Mouse (Mus musculus): ENCODE data around the gene Cdc6. TPM values are rescaled to one million over a fixed set of nuclear protein-coding genes. Genes with fewer than 3 reads are reported as not detected.

Cdc6 gene
- polyA plus RNA-seq, 1 experiment: 24.1 TPM

DNA sequence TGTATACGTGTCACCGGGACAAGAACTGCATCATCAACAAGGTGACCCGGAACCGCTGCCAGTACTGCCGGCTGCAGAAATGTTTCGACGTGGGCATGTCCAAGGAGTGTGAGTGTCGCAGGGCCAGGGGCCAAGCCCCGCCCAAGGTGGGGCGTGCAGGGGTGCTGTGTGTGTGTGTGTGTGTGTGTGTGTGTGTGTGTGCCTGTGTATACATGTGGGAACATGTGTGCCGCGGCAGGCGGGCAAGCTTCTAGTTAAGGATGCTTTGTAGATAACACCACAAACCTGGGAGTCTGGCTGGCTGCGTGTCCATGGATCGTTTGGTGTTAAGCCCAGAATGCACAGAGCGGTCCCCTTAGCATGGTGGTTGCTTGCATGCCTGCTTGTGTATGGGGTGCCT is 60.5 kb downstream of the Cdc6 start:
- Histone ChIP-seq H3K79me3 (ENCODE audit: low read depth) (peaks cover 29% of the 10 kb centered on the region), H3K36me3 (ENCODE audit: control insufficient read depth, insufficient read depth) (peaks cover 69% of the 10 kb centered on the region), H3ac (ENCODE audit: control insufficient read depth, insufficient read length, low read depth) (no peak overlapping the region), H3K4me3 (ENCODE audit: insufficient read depth, poor library complexity, severe bottlenecking) (no peak overlapping the region), H3K79me2 (ENCODE audit: control insufficient read depth, insufficient read depth) (peaks cover 62% of the 10 kb centered on the region), H3K27me3 (ENCODE audit: control insufficient read depth, insufficient read depth, insufficient read length) (no peaks in the 10 kb centered on the region)
- no peak for TF ChIP-seq FOSL1 (IDR thresholded peaks at IDR 0.05; ENCODE audit: insufficient read depth, low read length, poor library complexity, severe bottlenecking)
- no peak for TF ChIP-seq MYOD1 (IDR thresholded peaks at IDR 0.05; ENCODE audit: control insufficient read depth, insufficient read length, low read depth)
- TF ChIP-seq CTCF (IDR thresholded peaks at IDR 0.05; ENCODE audit: control insufficient read depth, insufficient read depth, insufficient read length): no peak
- TF ChIP-seq USF1 (IDR thresholded peaks at IDR 0.05; ENCODE audit: low read depth): no peak
- no peak for TF ChIP-seq MAX (IDR thresholded peaks at IDR 0.05)
- TF ChIP-seq CEBPB (IDR thresholded peaks at IDR 0.05; ENCODE audit: low read depth): no peak
- no peak for TF ChIP-seq MYOG (IDR thresholded peaks at IDR 0.05; ENCODE audit: control insufficient read depth, extremely low read depth, insufficient read length)

GRCm38 (mm10) chr11:98968716-98969495 is 61.3 kb downstream of the Cdc6 start:
- H3K79me3 ChIP-seq (ENCODE audit: low read depth): peaks cover 28% of the 10 kb centered on the region
- TF ChIP-seq MAX (IDR thresholded peaks at IDR 0.05) (no peak), CEBPB (IDR thresholded peaks at IDR 0.05; ENCODE audit: low read depth) (no peak), USF1 (IDR thresholded peaks at IDR 0.05; ENCODE audit: low read depth) (no peak), CTCF (IDR thresholded peaks at IDR 0.05; ENCODE audit: control insufficient read depth, insufficient read depth, insufficient read length) (no peak), FOSL1 (IDR thresholded peaks at IDR 0.05; ENCODE audit: insufficient read depth, low read length, poor library complexity, severe bottlenecking) (no peak), MYOD1 (IDR thresholded peaks at IDR 0.05; ENCODE audit: control insufficient read depth, insufficient read length, low read depth) (no peak), MYOG (IDR thresholded peaks at IDR 0.05; ENCODE audit: control insufficient read depth, extremely low read depth, insufficient read length) (no peak)
- H3K36me3 ChIP-seq (ENCODE audit: control insufficient read depth, insufficient read depth): peaks cover 77% of the 10 kb centered on the region
- H3ac ChIP-seq (ENCODE audit: control insufficient read depth, insufficient read length, low read depth): no peak overlapping the region
- no peaks in the 10 kb centered on the region for H3K27me3 ChIP-seq (ENCODE audit: control insufficient read depth, insufficient read depth, insufficient read length)
- no peak overlapping the region for H3K4me3 ChIP-seq (ENCODE audit: insufficient read depth, poor library complexity, severe bottlenecking)
- H3K79me2 ChIP-seq (ENCODE audit: control insufficient read depth, insufficient read depth): peaks cover 54% of the 10 kb centered on the region

DNA sequence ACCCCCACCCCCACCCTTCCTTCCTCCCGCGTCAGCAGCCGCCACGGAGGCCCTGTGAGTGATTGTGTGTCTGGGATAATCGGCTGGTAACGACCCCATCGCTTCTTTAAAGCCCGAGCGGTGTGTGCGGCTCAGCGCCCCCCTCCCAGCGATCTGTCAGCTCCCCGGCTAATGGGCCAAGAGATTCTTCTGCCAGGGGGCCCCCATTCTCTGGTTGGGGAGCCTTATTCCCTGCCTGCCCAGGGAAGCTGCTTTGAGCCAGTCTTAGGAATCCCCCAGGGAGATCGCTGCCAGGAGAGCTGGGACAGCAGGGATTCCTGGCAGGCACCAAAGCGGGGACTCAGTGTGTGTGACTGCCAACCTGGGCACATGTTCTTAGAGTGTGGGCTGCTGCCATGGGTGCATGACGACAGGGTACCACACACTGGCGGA is 61.9 kb downstream of the Cdc6 start:
- H3K79me3 ChIP-seq (ENCODE audit: low read depth): peaks cover 22% of the 10 kb centered on the region
- peaks cover 48% of the 10 kb centered on the region for H3K79me2 ChIP-seq (ENCODE audit: control insufficient read depth, insufficient read depth)
- no peak overlapping the region for H3ac ChIP-seq (ENCODE audit: control insufficient read depth, insufficient read length, low read depth)
- H3K4me3 ChIP-seq (ENCODE audit: insufficient read depth, poor library complexity, severe bottlenecking): peak overlapping the region; percentile 6
- peaks cover 82% of the 10 kb centered on the region for H3K36me3 ChIP-seq (ENCODE audit: control insufficient read depth, insufficient read depth)
- TF ChIP-seq USF1 (IDR thresholded peaks at IDR 0.05; ENCODE audit: low read depth) (no peak), CTCF (IDR thresholded peaks at IDR 0.05; ENCODE audit: control insufficient read depth, insufficient read depth, insufficient read length) (no peak), MYOD1 (IDR thresholded peaks at IDR 0.05; ENCODE audit: control insufficient read depth, insufficient read length, low read depth) (no peak), FOSL1 (IDR thresholded peaks at IDR 0.05; ENCODE audit: insufficient read depth, low read length, poor library complexity, severe bottlenecking) (no peak), MYOG (IDR thresholded peaks at IDR 0.05; ENCODE audit: control insufficient read depth, extremely low read depth, insufficient read length) (no peak), MAX (IDR thresholded peaks at IDR 0.05) (no peak)
- H3K27me3 ChIP-seq (ENCODE audit: control insufficient read depth, insufficient read depth, insufficient read length): no peaks in the 10 kb centered on the region

GRCm38 (mm10) chr11:98970191-98970925 is 62.8 kb downstream of the Cdc6 start:
- Histone ChIP-seq H3K79me2 (ENCODE audit: control insufficient read depth, insufficient read depth) (peaks cover 39% of the 10 kb centered on the region), H3K36me3 (ENCODE audit: control insufficient read depth, insufficient read depth) (peaks cover 89% of the 10 kb centered on the region), H3K27me3 (ENCODE audit: control insufficient read depth, insufficient read depth, insufficient read length) (no peaks in the 10 kb centered on the region), H3K4me3 (ENCODE audit: insufficient read depth, poor library complexity, severe bottlenecking) (no peak overlapping the region), H3K79me3 (ENCODE audit: low read depth) (peaks cover 13% of the 10 kb centered on the region), H3ac (ENCODE audit: control insufficient read depth, insufficient read length, low read depth) (no peak overlapping the region)
- TF ChIP-seq FOSL1 (IDR thresholded peaks at IDR 0.05; ENCODE audit: insufficient read depth, low read length, poor library complexity, severe bottlenecking) (no peak), MAX (IDR thresholded peaks at IDR 0.05) (no peak), MYOD1 (IDR thresholded peaks at IDR 0.05; ENCODE audit: control insufficient read depth, insufficient read length, low read depth) (no peak), CEBPB (IDR thresholded peaks at IDR 0.05; ENCODE audit: low read depth) (no peak), MYOG (IDR thresholded peaks at IDR 0.05; ENCODE audit: control insufficient read depth, extremely low read depth, insufficient read length) (no peak), CTCF (IDR thresholded peaks at IDR 0.05; ENCODE audit: control insufficient read depth, insufficient read depth, insufficient read length) (no peak), USF1 (IDR thresholded peaks at IDR 0.05; ENCODE audit: low read depth) (no peak)

GRCm38 (mm10) chr11:98971316-98972031 is 63.9 kb downstream of the Cdc6 start:
- Histone ChIP-seq H3K27me3 (ENCODE audit: control insufficient read depth, insufficient read depth, insufficient read length) (no peaks in the 10 kb centered on the region), H3ac (ENCODE audit: control insufficient read depth, insufficient read length, low read depth) (peak overlapping the region; percentile 16), H3K4me3 (ENCODE audit: insufficient read depth, poor library complexity, severe bottlenecking) (no peak overlapping the region), H3K79me2 (ENCODE audit: control insufficient read depth, insufficient read depth) (peaks cover 28% of the 10 kb centered on the region), H3K36me3 (ENCODE audit: control insufficient read depth, insufficient read depth) (peaks cover 82% of the 10 kb centered on the region), H3K79me3 (ENCODE audit: low read depth) (peaks cover 11% of the 10 kb centered on the region)
- TF ChIP-seq MYOD1 (IDR thresholded peaks at IDR 0.05; ENCODE audit: control insufficient read depth, insufficient read length, low read depth): no peak
- no peak for TF ChIP-seq MAX (IDR thresholded peaks at IDR 0.05)
- TF ChIP-seq CEBPB (IDR thresholded peaks at IDR 0.05; ENCODE audit: low read depth): no peak
- TF ChIP-seq MYOG (IDR thresholded peaks at IDR 0.05; ENCODE audit: control insufficient read depth, extremely low read depth, insufficient read length): no peak
- TF ChIP-seq FOSL1 (IDR thresholded peaks at IDR 0.05; ENCODE audit: insufficient read depth, low read length, poor library complexity, severe bottlenecking): no peak
- TF ChIP-seq USF1 (IDR thresholded peaks at IDR 0.05; ENCODE audit: low read depth): no peak
- TF ChIP-seq CTCF (IDR thresholded peaks at IDR 0.05; ENCODE audit: control insufficient read depth, insufficient read depth, insufficient read length): no peak
